In genomic region chr11:97662893-97663527, GRCm38 (mm10) we compare ENCODE assay signal across 8 mouse cellular contexts. TPM values are rescaled to one million over a fixed set of nuclear protein-coding genes. Genes with fewer than 3 reads are reported as not detected.
DNase-seq lines count a peak whose midpoint lies in the region; ATAC-seq lines count a peak whose summit lies in the region.

Mllt6 (plus strand) TSS chr11:97663414.

- peak within 1 kb of the TSS; percentile 94 for H3K4me3 ChIP-seq in embryonic facial prominence, embryonic 12.5 days
- H3K4me3 ChIP-seq in heart, embryonic 12.5 days, result peak within 1 kb of the TSS; percentile 93
- peak within 1 kb of the TSS; percentile 85 for H3K4me3 ChIP-seq in kidney, embryonic 15.5 days (replicated peaks)
- H3K4me3 ChIP-seq in liver, embryonic 12.5 days, result peak within 1 kb of the TSS; percentile 65

- ATAC-seq in embryonic facial prominence, embryonic 12.5 days (ENCODE audit: insufficient number of reproducible peaks, insufficient read depth, low FRiP score, low TSS enrichment), result 0 out of 2 replicates have a peak, but pooled peaks have one; percentile 14
- ATAC-seq in heart, embryonic 12.5 days (ENCODE audit: insufficient number of reproducible peaks, low FRiP score), result peak; percentile 51
- peak; percentile 15 for ATAC-seq in kidney, embryonic 15.5 days (replicated peaks; ENCODE audit: low FRiP score)
- no peak for ATAC-seq in liver, embryonic 12.5 days

- H3K4me2 ChIP-seq in embryonic facial prominence, embryonic 12.5 days (replicated peaks), result peak within 1 kb of the TSS; percentile 78
- H3K4me2 ChIP-seq in heart, embryonic 12.5 days, result peak within 1 kb of the TSS; percentile 76
- peak within 1 kb of the TSS; percentile 84 for H3K4me2 ChIP-seq in kidney, embryonic 15.5 days
- H3K4me2 ChIP-seq in liver, embryonic 12.5 days, result peak within 1 kb of the TSS; percentile 77

- H3K36me3 ChIP-seq in embryonic facial prominence, embryonic 12.5 days, result peaks cover 24% of the 10 kb centered on the region
- H3K36me3 ChIP-seq in heart, embryonic 12.5 days, result peaks cover 27% of the 10 kb centered on the region
- peaks cover 29% of the 10 kb centered on the region for H3K36me3 ChIP-seq in kidney, embryonic 15.5 days
- H3K36me3 ChIP-seq in liver, embryonic 12.5 days, result peaks cover 12% of the 10 kb centered on the region

- H3K4me1 ChIP-seq in embryonic facial prominence, embryonic 12.5 days, result peaks cover 43% of the 10 kb centered on the region
- peaks cover 53% of the 10 kb centered on the region for H3K4me1 ChIP-seq in heart, embryonic 12.5 days (replicated peaks)
- H3K4me1 ChIP-seq in kidney, embryonic 15.5 days, result peaks cover 63% of the 10 kb centered on the region
- H3K4me1 ChIP-seq in liver, embryonic 12.5 days, result peaks cover 58% of the 10 kb centered on the region

- H3K9me3 ChIP-seq in embryonic facial prominence, embryonic 12.5 days, result no peaks in the 10 kb centered on the region
- H3K9me3 ChIP-seq in heart, embryonic 12.5 days (replicated peaks), result no peaks in the 10 kb centered on the region
- no peaks in the 10 kb centered on the region for H3K9me3 ChIP-seq in kidney, embryonic 15.5 days (replicated peaks)
- H3K9me3 ChIP-seq in liver, embryonic 12.5 days (replicated peaks), result no peaks in the 10 kb centered on the region

- 0% methylated on average over 35 of the region's 76 CpGs for WGBS in embryonic facial prominence, embryonic 12.5 days
- 1% methylated on average over 40 of the region's 76 CpGs for WGBS in heart, embryonic 12.5 days
- under 1% methylated on average over 20 of the region's 76 CpGs for WGBS in kidney, embryonic 15.5 days
- WGBS in liver, embryonic 12.5 days (ENCODE audit: insufficient replicate concordance), result under 1% methylated on average over 35 of the region's 76 CpGs

- peaks cover 7% of the 10 kb centered on the region for H3K27me3 ChIP-seq in embryonic facial prominence, embryonic 12.5 days
- no peaks in the 10 kb centered on the region for H3K27me3 ChIP-seq in heart, embryonic 12.5 days (replicated peaks)
- H3K27me3 ChIP-seq in kidney, embryonic 15.5 days, result peaks cover 4% of the 10 kb centered on the region; the same call in 1 of the 2 replicates
- H3K27me3 ChIP-seq in liver, embryonic 12.5 days (replicated peaks), result peaks cover 93% of the 10 kb centered on the region

- DNase-seq in 3134 (ENCODE audit: extremely low read depth, insufficient read length, low spot score), result peak; percentile 70
- peak; percentile 86 for DNase-seq in adrenal gland, adult 2 months
- DNase-seq in naive thymus-derived CD4-positive, alpha-beta T cell, adult 2 months (ENCODE audit: low read depth), result peak; percentile 77
- peak; percentile 83 for DNase-seq in testis, postnatal 14 days (ENCODE audit: low spot score)

- peak within 1 kb of the TSS; percentile 91 for H3K9ac ChIP-seq in embryonic facial prominence, embryonic 12.5 days
- peak within 1 kb of the TSS; percentile 90 for H3K9ac ChIP-seq in heart, embryonic 12.5 days
- H3K9ac ChIP-seq in kidney, embryonic 15.5 days, result peak within 1 kb of the TSS; percentile 83
- H3K9ac ChIP-seq in liver, embryonic 12.5 days, result peak within 1 kb of the TSS; percentile 65

- peak within 1 kb of the TSS; percentile 92 for H3K27ac ChIP-seq in embryonic facial prominence, embryonic 12.5 days
- peak within 1 kb of the TSS; percentile 94 for H3K27ac ChIP-seq in heart, embryonic 12.5 days (ENCODE audit: poor library complexity, severe bottlenecking)
- H3K27ac ChIP-seq in kidney, embryonic 15.5 days, result peak within 1 kb of the TSS; percentile 95
- H3K27ac ChIP-seq in liver, embryonic 12.5 days, result peak within 1 kb of the TSS; percentile 60

RNA-seq across cellular contexts. Expression of gene Mllt6, which starts in this region (rescaled TPM):
- 10 to 100 TPM; 30.6 to 51.2 TPM for total RNA-seq in adrenal gland, adult 2 months (2021)
- 73.0 and 85.8 TPM in 2 replicates for polyA plus RNA-seq in adrenal gland, adult 2 months (2012; rRNA removed)
- 3.2 and 3.4 TPM in 2 replicates for polyA plus RNA-seq in embryonic facial prominence, embryonic 12.5 days (2016; fragmentation: Nextera tagmentation; extraction: Ambion mirVana)
- 1.8 and 2.2 TPM in 2 replicates for polyA plus RNA-seq in heart, embryonic 12.5 days (2016; fragmentation: Nextera tagmentation; extraction: Ambion mirVana)
- polyA plus RNA-seq in kidney, embryonic 15.5 days (2015; fragmentation: Nextera tagmentation; extraction: Ambion mirVana), result 2.8 and 3.9 TPM in 2 replicates
- polyA plus RNA-seq in liver, embryonic 12.5 days (2016; fragmentation: Nextera tagmentation; extraction: Ambion mirVana), result 0.32 and 0.33 TPM in 2 replicates

Comparison
In these comparisons a context has a peak if more than half of its experiments do, and no peak if none do; other contexts are left out.
1. RNA of gene Mllt6 (polyA plus RNA-seq): 73.0 to 85.8 TPM in adrenal gland, adult 2 months; 2.8 to 3.9 TPM in kidney, embryonic 15.5 days, 3.2 to 3.4 TPM in embryonic facial prominence, embryonic 12.5 days, 1.8 to 2.2 TPM in heart, embryonic 12.5 days and 0.32 to 0.33 TPM in liver, embryonic 12.5 days; every median in the first group is over 10 times any median in the second.
2. Peak in every context shown above with its lines, with median percentiles within 50 percentile points of each other: DNase-seq, H3K27ac ChIP-seq, H3K4me2 ChIP-seq, H3K4me3 ChIP-seq and H3K9ac ChIP-seq.